ENCODE assay signal across 9 mouse cellular contexts in the genomic region with DNA sequence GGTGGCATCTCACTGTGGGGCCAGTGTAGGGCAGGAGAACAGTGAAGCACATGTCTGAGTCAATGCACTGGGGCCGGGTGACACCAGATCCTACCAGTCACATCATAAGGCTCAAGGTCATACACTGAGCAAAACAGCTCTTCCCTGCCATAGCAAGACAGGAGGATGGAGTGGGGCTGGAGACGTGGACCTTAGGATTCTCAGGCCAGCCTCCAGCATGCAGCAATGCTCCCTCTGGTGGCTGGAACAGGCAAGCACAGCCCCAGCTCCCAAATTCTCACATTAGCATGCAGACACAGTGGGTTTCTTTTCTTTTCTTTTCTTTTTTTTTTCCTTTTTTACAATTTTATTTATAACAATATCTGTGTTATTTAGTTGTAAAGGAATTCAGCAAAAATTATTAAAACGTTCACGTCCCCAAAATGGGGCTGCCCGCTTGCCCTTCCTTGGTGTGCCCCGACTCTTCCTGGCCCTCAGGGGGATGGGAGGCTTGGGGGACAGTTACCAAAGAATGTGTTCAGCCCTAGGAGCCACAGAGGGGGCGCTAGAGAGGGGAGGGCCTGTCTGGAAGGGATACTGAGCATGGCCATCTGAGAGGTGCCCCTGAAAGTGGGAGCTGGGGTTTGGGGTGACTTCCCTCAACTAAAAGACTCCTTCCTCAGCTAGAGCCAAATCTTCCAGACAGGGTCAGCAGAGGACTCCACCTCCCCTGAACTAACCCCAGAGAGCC. TPM values are rescaled to one million over a fixed set of nuclear protein-coding genes. Genes with fewer than 3 reads are reported as not detected.
DNase-seq lines count a peak whose midpoint lies in the region; ATAC-seq and TF ChIP-seq lines count a peak whose summit lies in the region.
"Had no signal": no experiment of that assay in that cellular context is flagged by ENCODE, and none has a peak within 500 bp of the region (broad histone marks: within the 10 kb centered on the region; RNA-seq: fewer than 3 reads in every experiment).

No protein-coding gene starts in this region.

- H3K36me3 ChIP-seq in thymus, adult 2 months (ENCODE audit: control insufficient read depth, insufficient read depth, low read length) = no peaks in the 10 kb centered on the region
- H3K36me3 ChIP-seq in kidney, embryonic 14.5 days (ENCODE audit: control insufficient read depth, insufficient read depth, low read length) = peaks cover 30% of the 10 kb centered on the region; the same call in 1 of the 2 replicates
- peaks cover 47% of the 10 kb centered on the region for H3K36me3 ChIP-seq in limb, embryonic 15.5 days

- 39% methylated on average over 7 of the region's 7 CpGs for WGBS in thymus, adult 2 months
- WGBS in kidney, embryonic 14.5 days = 29% methylated on average over 7 of the region's 7 CpGs
- WGBS in limb, embryonic 15.5 days = 25% methylated on average over 7 of the region's 7 CpGs

- TF ChIP-seq POLR2A in thymus, adult 2 months (IDR thresholded peaks at IDR 0.05; ENCODE audit: control insufficient read depth, extremely low read depth, insufficient read depth, low read length, poor library complexity) = no peak
- no peak for TF ChIP-seq POLR2A in cortical plate, adult 2 months (IDR thresholded peaks at IDR 0.05; ENCODE audit: extremely low read depth, insufficient read depth, low read length)

- ATAC-seq in kidney, embryonic 14.5 days (ENCODE audit: low FRiP score, low TSS enrichment) = peak; percentile 41
- ATAC-seq in limb, embryonic 15.5 days (ENCODE audit: insufficient number of reproducible peaks, low FRiP score, low TSS enrichment, low read depth) = no peak

- no peak overlapping the region for H3K27ac ChIP-seq in thymus, adult 2 months (ENCODE audit: control insufficient read depth, insufficient read depth, low read length)
- H3K27ac ChIP-seq in cortical plate, adult 2 months (ENCODE audit: insufficient read depth, low read length) = no peak overlapping the region
- H3K27ac ChIP-seq in kidney, embryonic 14.5 days (ENCODE audit: low read depth, low read length) = no peak overlapping the region
- H3K27ac ChIP-seq in limb, embryonic 15.5 days = 0 out of 2 replicates have a peak overlapping the region, but pooled peaks have one; percentile 1
- H3K27ac ChIP-seq: neural tube, embryonic 12.5 days had no signal

- H3K27me3 ChIP-seq in thymus, adult 2 months (ENCODE audit: control insufficient read depth, insufficient read depth, low read length) = peaks cover 14% of the 10 kb centered on the region
- H3K27me3 ChIP-seq in kidney, embryonic 14.5 days (ENCODE audit: control insufficient read depth, insufficient read depth, low read length) = peaks cover 40% of the 10 kb centered on the region
- peaks cover 40% of the 10 kb centered on the region for H3K27me3 ChIP-seq in limb, embryonic 15.5 days

- no peak overlapping the region for H3K4me2 ChIP-seq in kidney, embryonic 14.5 days (replicated peaks; ENCODE audit: low read depth, low read length)
- no peak overlapping the region for H3K4me2 ChIP-seq in limb, embryonic 15.5 days
- H3K4me2 ChIP-seq: neural tube, embryonic 12.5 days had no signal

- peak; percentile 69 for DNase-seq in thymus, adult 2 months
- no peak for DNase-seq in thymus, adult 18-20 months
- DNase-seq in gastrocnemius, postnatal 25 days = peak; percentile 62
- peak; percentile 79 for DNase-seq in naive thymus-derived CD4-positive, alpha-beta T cell, adult 2 months (ENCODE audit: low read depth)
- DNase-seq in spleen, postnatal 4 days (ENCODE audit: low spot score in 2 of 2) = peak; percentile 72 to 87

- peaks cover 10% of the 10 kb centered on the region for H3K4me1 ChIP-seq in thymus, adult 2 months (replicated peaks; ENCODE audit: control insufficient read depth, insufficient read depth, low read length)
- H3K4me1 ChIP-seq in cortical plate, adult 2 months (ENCODE audit: control insufficient read depth, insufficient read depth, low read length) = peaks cover 2% of the 10 kb centered on the region; the same call in 1 of the 2 replicates
- peaks cover 15% of the 10 kb centered on the region for H3K4me1 ChIP-seq in kidney, embryonic 14.5 days (ENCODE audit: control insufficient read depth, insufficient read depth, low read length)
- peaks cover 26% of the 10 kb centered on the region for H3K4me1 ChIP-seq in limb, embryonic 15.5 days

- H3K9me3 ChIP-seq in kidney, embryonic 14.5 days (ENCODE audit: control insufficient read depth, low read length) = no peaks in the 10 kb centered on the region
- H3K9me3 ChIP-seq in limb, embryonic 15.5 days = no peaks in the 10 kb centered on the region
- H3K9me3 ChIP-seq: neural tube, embryonic 12.5 days had no signal

- H3K9ac ChIP-seq in kidney, embryonic 14.5 days (ENCODE audit: low read depth, low read length) = no peak overlapping the region
- H3K9ac ChIP-seq in limb, embryonic 15.5 days = no peak overlapping the region
- H3K9ac ChIP-seq: neural tube, embryonic 12.5 days had no signal

- TF ChIP-seq CTCF in thymus, adult 2 months (IDR thresholded peaks at IDR 0.05; ENCODE audit: borderline replicate concordance, control insufficient read depth, extremely low read depth, insufficient read depth, low read length, poor library complexity) = peak; percentile 92
- peak; percentile 91 for TF ChIP-seq CTCF in cortical plate, adult 2 months (IDR thresholded peaks at IDR 0.05; ENCODE audit: extremely low read depth, insufficient read depth, low read length)

- no peak overlapping the region for H3K4me3 ChIP-seq in thymus, adult 2 months (ENCODE audit: control insufficient read depth, insufficient read depth, low read length)
- H3K4me3 ChIP-seq in cortical plate, adult 2 months (ENCODE audit: insufficient read depth, low read length) = no peak overlapping the region
- no peak overlapping the region for H3K4me3 ChIP-seq in kidney, embryonic 14.5 days (ENCODE audit: low read length)
- no peak overlapping the region for H3K4me3 ChIP-seq in limb, embryonic 15.5 days
- H3K4me3 ChIP-seq: neural tube, embryonic 12.5 days had no signal

RNA-seq across cellular contexts. Expression of gene Nxph4, which starts 3.7 kb away (rescaled TPM):
- polyA plus RNA-seq in thymus, adult 2 months (2012; rRNA removed) = 0.06 and 0.20 TPM in 2 replicates
- 3.0 and 3.8 TPM in 2 replicates for polyA plus RNA-seq in cortical plate, adult 2 months (2012; rRNA removed)
- total RNA-seq in gastrocnemius, postnatal 25 days (2021) = under 1 TPM; 0.26 to 0.32 TPM
- 0.49 and 1.2 TPM in 2 replicates for polyA plus RNA-seq in kidney, embryonic 14.5 days (2014; fragmentation: Nextera tagmentation; extraction: Ambion mirVana)
- 21.7 and 25.1 TPM in 2 replicates for polyA plus RNA-seq in limb, embryonic 15.5 days (2015; fragmentation: Nextera tagmentation; extraction: Ambion mirVana)

RNA-seq across cellular contexts. Expression of gene Shmt2, which starts 15.8 kb away (rescaled TPM):
- 171 and 198 TPM in 2 replicates for polyA plus RNA-seq in thymus, adult 2 months (2012; rRNA removed)
- polyA plus RNA-seq in cortical plate, adult 2 months (2012; rRNA removed) = 38.6 and 39.7 TPM in 2 replicates
- total RNA-seq in gastrocnemius, postnatal 25 days (2021) = 10 to 100 TPM; 24.9 to 26.6 TPM
- 68.9 and 99.8 TPM in 2 replicates for polyA plus RNA-seq in kidney, embryonic 14.5 days (2014; fragmentation: Nextera tagmentation; extraction: Ambion mirVana)
- 112 and 122 TPM in 2 replicates for polyA plus RNA-seq in limb, embryonic 15.5 days (2015; fragmentation: Nextera tagmentation; extraction: Ambion mirVana)

RNA-seq across cellular contexts. Expression of gene Ndufa4l2, which starts 23.3 kb away (rescaled TPM):
- 6.2 and 13.5 TPM in 2 replicates for polyA plus RNA-seq in thymus, adult 2 months (2012; rRNA removed)
- polyA plus RNA-seq in cortical plate, adult 2 months (2012; rRNA removed) = 10.0 and 10.6 TPM in 2 replicates
- total RNA-seq in gastrocnemius, postnatal 25 days (2021) = 10 to 100 TPM; 11.4 to 15.1 TPM
- 27.1 and 32.7 TPM in 2 replicates for polyA plus RNA-seq in kidney, embryonic 14.5 days (2014; fragmentation: Nextera tagmentation; extraction: Ambion mirVana)
- 328 and 370 TPM in 2 replicates for polyA plus RNA-seq in limb, embryonic 15.5 days (2015; fragmentation: Nextera tagmentation; extraction: Ambion mirVana)

RNA-seq across cellular contexts. Expression of gene Stac3, which starts 36.5 kb away (rescaled TPM):
- 2.2 and 3.9 TPM in 2 replicates for polyA plus RNA-seq in thymus, adult 2 months (2012; rRNA removed)
- 9.5 and 10.6 TPM in 2 replicates for polyA plus RNA-seq in cortical plate, adult 2 months (2012; rRNA removed)
- 100 to 1,000 TPM; 308 to 367 TPM for total RNA-seq in gastrocnemius, postnatal 25 days (2021)
- 0.39 and 0.50 TPM in 2 replicates for polyA plus RNA-seq in kidney, embryonic 14.5 days (2014; fragmentation: Nextera tagmentation; extraction: Ambion mirVana)
- 17.2 and 38.7 TPM in 2 replicates for polyA plus RNA-seq in limb, embryonic 15.5 days (2015; fragmentation: Nextera tagmentation; extraction: Ambion mirVana)

Comparison
In these comparisons a context has a peak if more than half of its experiments do, and no peak if none do; other contexts are left out.
1. DNase-seq: peak in thymus, adult 2 months (single experiment), gastrocnemius, postnatal 25 days (single experiment), naive thymus-derived CD4-positive, alpha-beta T cell, adult 2 months (single experiment) and spleen, postnatal 4 days (2 of 2); none in thymus, adult 18-20 months (0 of 2).